ENCODE assay signal across 19 mouse cellular contexts in the genomic region with DNA sequence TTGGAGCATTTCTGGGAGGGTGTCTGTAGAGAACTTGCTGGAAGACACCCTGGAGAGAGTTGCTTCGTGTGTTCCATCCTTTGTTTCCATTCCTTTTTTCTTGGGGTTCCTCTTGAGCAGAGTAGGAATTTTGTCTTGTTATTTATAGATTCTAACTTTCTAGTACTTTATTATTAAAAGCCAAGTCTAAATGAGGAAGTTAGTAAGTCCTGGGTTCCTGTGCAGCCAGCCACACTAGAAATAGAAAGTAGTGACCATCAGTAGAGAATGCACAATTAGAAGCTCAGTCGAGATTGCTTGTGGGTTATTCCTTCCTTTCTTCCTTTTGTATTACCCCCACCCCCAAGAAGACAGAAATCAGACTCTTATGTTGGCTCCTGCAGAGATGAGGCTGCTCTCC. TPM values are rescaled to one million over a fixed set of nuclear protein-coding genes. Genes with fewer than 3 reads are reported as not detected.
A peak's percentile ranks its signal among the peaks of the same experiment; 100 is the strongest.
DNase-seq lines count a peak whose midpoint lies in the region; ATAC-seq and TF ChIP-seq lines count a peak whose summit lies in the region.
"Had no signal": no experiment of that assay in that cellular context is flagged by ENCODE, and none has a peak within 500 bp of the region (broad histone marks: within the 10 kb centered on the region; RNA-seq: fewer than 3 reads in every experiment).

No protein-coding gene starts in this region.

- H3K27ac ChIP-seq in gastrocnemius, adult 2 months: peak overlapping the region; percentile 82
- peak overlapping the region; percentile 83 for H3K27ac ChIP-seq in heart, embryonic 15.5 days
- H3K27ac ChIP-seq in testis, adult 2 months (ENCODE audit: control insufficient read depth, insufficient read depth, low read depth, low read length): no peak overlapping the region
- H3K27ac ChIP-seq: forebrain, embryonic 13.5 days; neural tube, embryonic 12.5 days; stomach, postnatal 0 days had no signal

- TF ChIP-seq POLR2A in testis, adult 2 months (IDR thresholded peaks at IDR 0.05; ENCODE audit: control insufficient read depth, low read depth, low read length): no peak

- TF ChIP-seq CTCF in gastrocnemius, adult 2 months (IDR thresholded peaks at IDR 0.05): no peak
- TF ChIP-seq CTCF in testis, adult 2 months (IDR thresholded peaks at IDR 0.05; ENCODE audit: control insufficient read depth, insufficient read depth, insufficient replicate concordance, low read depth, low read length): no peak

- WGBS in heart, embryonic 15.5 days: 33% methylated on average over 2 of the region's 2 CpGs

- no peaks in the 10 kb centered on the region for H3K9me3 ChIP-seq in heart, embryonic 15.5 days (replicated peaks)
- H3K9me3 ChIP-seq: forebrain, embryonic 13.5 days; neural tube, embryonic 12.5 days had no signal

- no peaks in the 10 kb centered on the region for H3K27me3 ChIP-seq in heart, embryonic 15.5 days
- H3K27me3 ChIP-seq in testis, adult 2 months (ENCODE audit: control insufficient read depth, insufficient read depth, low read length): no peaks in the 10 kb centered on the region
- H3K27me3 ChIP-seq: forebrain, embryonic 13.5 days; neural tube, embryonic 12.5 days had no signal

- no peak overlapping the region for H3K9ac ChIP-seq in heart, embryonic 15.5 days
- H3K9ac ChIP-seq: forebrain, embryonic 13.5 days; neural tube, embryonic 12.5 days had no signal

- no peaks in the 10 kb centered on the region for H3K36me3 ChIP-seq in heart, embryonic 15.5 days
- no peaks in the 10 kb centered on the region for H3K36me3 ChIP-seq in testis, adult 2 months (ENCODE audit: control insufficient read depth, insufficient read depth, low read length)
- H3K36me3 ChIP-seq: neural tube, embryonic 12.5 days had no signal

- H3K4me1 ChIP-seq in heart, embryonic 15.5 days (replicated peaks): peaks cover 52% of the 10 kb centered on the region
- H3K4me1 ChIP-seq in testis, adult 2 months (ENCODE audit: control insufficient read depth, insufficient read depth, low read length): peaks cover 9% of the 10 kb centered on the region

- no peak for ATAC-seq in heart, embryonic 15.5 days (replicated peaks; ENCODE audit: insufficient number of reproducible peaks, insufficient read depth, low FRiP score, low read depth)
- ATAC-seq: forebrain, embryonic 13.5 days; midbrain, embryonic 16.5 days had no signal

- no peak for DNase-seq in gastrocnemius, adult 2 months
- DNase-seq in gastrocnemius, postnatal 14 days: no peak
- no peak for DNase-seq in heart, postnatal 14 days
- DNase-seq in testis, postnatal 10 days (ENCODE audit: low spot score): no peak
- no peak for DNase-seq in frontal cortex, postnatal 14 days (ENCODE audit: low spot score in 2 of 2)
- DNase-seq in layer of hippocampus, adult 9-10 months (ENCODE audit: low spot score): no peak
- DNase-seq: adrenal gland, adult 2 months; kidney, adult 18-20 months; kidney, postnatal 10 days; layer of hippocampus, adult 9-11 months; liver; right cerebral cortex, postnatal 25 days; thymus, postnatal 25 days had no signal

- intact Hi-C loops in gastrocnemius, adult 2 months (cut with DNase I): no loop called here
- intact Hi-C loops in gastrocnemius, postnatal 14 days (cut with DNase I; ENCODE audit: low total_unique reads): no loop called here
- intact Hi-C loops in heart, postnatal 14 days (cut with DNase I): loop anchor here (2.0 kb wide), 1 partner anchor 27 kb away; the partner anchor contains the start of genes Jmjd1c and Reep3

- H3K4me2 ChIP-seq in heart, embryonic 15.5 days: peak overlapping the region; percentile 42
- H3K4me2 ChIP-seq: forebrain, embryonic 13.5 days; neural tube, embryonic 12.5 days had no signal

- peak overlapping the region; percentile 29 for H3K4me3 ChIP-seq in gastrocnemius, adult 2 months
- no peak overlapping the region for H3K4me3 ChIP-seq in heart, embryonic 15.5 days
- peak overlapping the region; percentile 21; the same call in 1 of the 2 replicates for H3K4me3 ChIP-seq in testis, adult 2 months (ENCODE audit: control insufficient read depth, low read depth, low read length)
- H3K4me3 ChIP-seq: forebrain, embryonic 13.5 days; neural tube, embryonic 12.5 days had no signal

RNA-seq across cellular contexts. Expression of gene Reep3, which starts 27.0 kb away (rescaled TPM):
- 10 to 100 TPM in 1 of 2 experiments, 1 to 10 TPM in 1; 9.7 to 10.8 TPM for total RNA-seq in gastrocnemius, adult 2 months (2021)
- 10 to 100 TPM; 16.9 to 18.6 TPM for total RNA-seq in gastrocnemius, postnatal 14 days (2021)
- 30.6 and 31.5 TPM in 2 replicates for polyA plus RNA-seq in heart, embryonic 15.5 days (2015; fragmentation: Nextera tagmentation; extraction: Ambion mirVana)
- total RNA-seq in heart, postnatal 14 days (2021): 10 to 100 TPM; 28.4 to 31.5 TPM
- polyA plus RNA-seq in testis, adult 2 months (2012; rRNA removed): 2.3 and 2.7 TPM in 2 replicates

RNA-seq across cellular contexts. Expression of gene Jmjd1c, which starts 27.8 kb away (rescaled TPM):
- total RNA-seq in gastrocnemius, adult 2 months (2021): 10 to 100 TPM; 23.7 to 26.6 TPM
- 10 to 100 TPM; 24.9 to 26.1 TPM for total RNA-seq in gastrocnemius, postnatal 14 days (2021)
- polyA plus RNA-seq in heart, embryonic 15.5 days (2015; fragmentation: Nextera tagmentation; extraction: Ambion mirVana): 33.3 and 33.5 TPM in 2 replicates
- total RNA-seq in heart, postnatal 14 days (2021): 10 to 100 TPM; 46.4 to 46.8 TPM
- polyA plus RNA-seq in testis, adult 2 months (2012; rRNA removed): 9.0 and 9.6 TPM in 2 replicates
